Mouse (Mus musculus): Measurements from ENCODE around the gene Alcam.

DNA sequence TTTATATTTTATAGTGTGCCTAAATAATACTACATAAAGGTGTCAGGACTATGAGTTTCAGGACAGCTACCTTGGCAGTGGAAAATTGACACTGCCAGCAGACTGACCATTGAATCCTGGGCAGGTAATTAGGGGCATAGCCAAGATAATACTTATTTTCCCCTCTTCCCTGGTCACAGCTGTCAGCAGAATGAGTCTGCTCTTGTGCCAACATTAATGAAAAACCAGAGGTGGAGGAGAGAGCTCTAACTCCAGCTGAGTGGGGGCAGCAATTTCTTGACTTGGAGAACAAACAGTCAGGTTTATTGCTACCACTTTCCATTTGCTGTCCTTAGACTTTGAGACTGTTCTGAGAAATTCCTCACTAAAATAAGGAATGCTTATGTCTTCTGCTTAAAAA is 190.1 kb downstream of the Alcam start:
- TF ChIP-seq CTCF (IDR thresholded peaks at IDR 0.05; ENCODE audit: low read depth, low read length) (no peak), POLR2A (IDR thresholded peaks at IDR 0.05; ENCODE audit: extremely low read depth, insufficient read depth, low read length) (no peak)

All from liver, adult 2 months (tissue).